Mouse (Mus musculus): ENCODE measurements at regions not wholly inside any gene's neighbourhood (a gene's known extent, or its start where the extent isn't known, plus 50 kb on each side); places are given as distances from the start of the nearest gene placed in this dataset.

- peak; percentile 99 for DNase-seq (ENCODE audit: low spot score)
Measured at GRCm38 (mm10) chrY:4150031-4150430, 378.6 kb downstream of the Gm3376 start.

GRCm38 (mm10) chrY:4150681-4151080, 379.2 kb downstream of the Gm3376 start:
- DNase-seq (ENCODE audit: low spot score): peak; percentile 60

- DNase-seq (ENCODE audit: low spot score): peak; percentile 52
Measured at GRCm38 (mm10) chrY:4152998-4153397, 381.5 kb downstream of the Gm3376 start.

GRCm38 (mm10) chrY:4160371-4160770, 388.9 kb downstream of the Gm3376 start:
- DNase-seq (ENCODE audit: low spot score): no peak
